9 mouse cellular contexts compared by ENCODE assay signal in the genomic region with DNA sequence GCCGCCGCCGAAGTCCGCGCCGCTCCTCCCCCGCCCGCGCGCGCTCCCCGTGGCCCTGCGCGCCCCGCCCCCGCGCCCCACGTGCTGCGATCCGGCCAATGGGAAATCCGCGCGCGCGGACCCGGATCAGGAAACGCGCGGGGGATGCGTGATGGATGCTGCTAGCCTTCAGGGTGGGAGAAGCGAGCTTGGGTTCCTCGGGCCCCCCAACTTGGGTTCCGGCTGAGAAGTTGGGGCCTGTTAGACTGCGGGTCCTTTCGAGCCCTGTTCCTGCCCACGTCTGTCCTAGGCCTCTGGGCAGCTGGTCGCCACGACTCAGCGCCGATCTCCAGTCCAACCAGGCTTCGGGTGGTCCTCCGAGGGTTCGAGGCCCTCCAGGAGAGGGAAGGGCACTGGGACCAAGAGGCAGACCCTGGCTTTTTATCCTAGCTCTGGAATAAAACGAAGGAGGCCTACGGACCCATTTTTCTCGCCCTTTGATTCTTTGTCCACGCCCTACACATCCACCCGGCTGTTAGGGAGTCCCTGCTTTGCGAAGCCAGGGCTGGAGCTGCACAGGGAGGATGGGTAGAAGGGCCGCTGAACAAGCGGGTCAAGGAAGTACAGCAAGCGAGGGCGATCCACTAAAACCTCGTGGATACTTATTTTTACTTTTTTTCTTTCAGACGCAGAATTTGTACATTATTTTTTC. TPM values are rescaled to one million over a fixed set of nuclear protein-coding genes. Genes with fewer than 3 reads are reported as not detected.
A peak's percentile ranks its signal among the peaks of the same experiment; 100 is the strongest.
DNase-seq lines count a peak whose midpoint lies in the region; ATAC-seq and TF ChIP-seq lines count a peak whose summit lies in the region.
"Had no signal": no experiment of that assay in that cellular context is flagged by ENCODE, and none has a peak within 500 bp of the region (broad histone marks: within the 10 kb centered on the region; RNA-seq: fewer than 3 reads in every experiment).

No protein-coding gene starts in this region.

- peak; percentile 23 for DNase-seq in brain, adult 2 months (ENCODE audit: low read depth, low spot score)
- peak; percentile 93 for DNase-seq in gastrocnemius, postnatal 10 days
- peak; percentile 91 for DNase-seq in hindbrain, postnatal 0 days (ENCODE audit: low spot score)
- no peak for DNase-seq in liver, embryonic 14.5 days (ENCODE audit: low read depth in 3 of 3, low spot score in 3 of 3)
- DNase-seq in naive thymus-derived CD4-positive, alpha-beta T cell, adult 2 months (ENCODE audit: low read depth): peak; percentile 86
- no peak for DNase-seq in left cerebral cortex, postnatal 36 days (ENCODE audit: low spot score in 2 of 2)

- H3K9me3 ChIP-seq in ES-Bruce4 (replicated peaks; ENCODE audit: control insufficient read depth, insufficient read depth, low read length, poor library complexity, severe bottlenecking): no peaks in the 10 kb centered on the region
- no peaks in the 10 kb centered on the region for H3K9me3 ChIP-seq in hindbrain, postnatal 0 days (ENCODE audit: low read length)
- no peaks in the 10 kb centered on the region for H3K9me3 ChIP-seq in liver, embryonic 14.5 days (ENCODE audit: control insufficient read depth, low read length)

- H3K36me3 ChIP-seq in ES-Bruce4 (ENCODE audit: control insufficient read depth, insufficient read depth, low read length, poor library complexity, severe bottlenecking): no peaks in the 10 kb centered on the region
- H3K36me3 ChIP-seq in hindbrain, postnatal 0 days (ENCODE audit: insufficient read depth, low read length): no peaks in the 10 kb centered on the region
- no peaks in the 10 kb centered on the region for H3K36me3 ChIP-seq in liver, embryonic 14.5 days (replicated peaks; ENCODE audit: control insufficient read depth, insufficient read depth, low read depth)
- no peaks in the 10 kb centered on the region for H3K36me3 ChIP-seq in testis, adult 2 months (ENCODE audit: control insufficient read depth, insufficient read depth, low read length)

- H3K27ac ChIP-seq in ES-Bruce4 (ENCODE audit: insufficient read depth, low read length): no peak overlapping the region
- peak overlapping the region; percentile 3; the same call in 1 of the 2 replicates for H3K27ac ChIP-seq in hindbrain, postnatal 0 days
- H3K27ac ChIP-seq in liver, embryonic 14.5 days: no peak overlapping the region
- H3K27ac ChIP-seq in testis, adult 2 months (ENCODE audit: control insufficient read depth, insufficient read depth, low read depth, low read length): peak overlapping the region; percentile 69

- peak overlapping the region; percentile 50 for H3K4me2 ChIP-seq in hindbrain, postnatal 0 days (ENCODE audit: low read depth, low read length)
- H3K4me2 ChIP-seq in liver, embryonic 14.5 days (ENCODE audit: low read depth): peak overlapping the region; percentile 62

- peak overlapping the region; percentile 66 for H3K4me3 ChIP-seq in ES-Bruce4 (ENCODE audit: low read depth, low read length)
- H3K4me3 ChIP-seq in hindbrain, postnatal 0 days (ENCODE audit: low read length): peak overlapping the region; percentile 41
- H3K4me3 ChIP-seq in liver, embryonic 14.5 days (ENCODE audit: insufficient read depth in 1 of 2, low read depth in 2 of 2, low read length in 2 of 2): peak overlapping the region; percentile 48 to 51
- peak overlapping the region; percentile 96 for H3K4me3 ChIP-seq in testis, adult 2 months (ENCODE audit: control insufficient read depth, low read depth, low read length)

- no peak for TF ChIP-seq CTCF in ES-Bruce4 (IDR thresholded peaks at IDR 0.05; ENCODE audit: low read depth, low read length)
- TF ChIP-seq CTCF in hindbrain, postnatal 0 days (IDR thresholded peaks at IDR 0.05; ENCODE audit: low read depth): no peak
- TF ChIP-seq CTCF in liver, embryonic 14.5 days (IDR thresholded peaks at IDR 0.05; ENCODE audit: low read depth): no peak
- TF ChIP-seq CTCF in testis, adult 2 months (IDR thresholded peaks at IDR 0.05; ENCODE audit: control insufficient read depth, insufficient read depth, insufficient replicate concordance, low read depth, low read length): no peak

- H3K9ac ChIP-seq in ES-Bruce4 (ENCODE audit: low read depth, poor library complexity, severe bottlenecking): peak overlapping the region; percentile 37
- H3K9ac ChIP-seq in hindbrain, postnatal 0 days (replicated peaks; ENCODE audit: low read length): no peak overlapping the region
- no peak overlapping the region for H3K9ac ChIP-seq in liver, embryonic 14.5 days (replicated peaks)

- no peaks in the 10 kb centered on the region for H3K4me1 ChIP-seq in ES-Bruce4 (ENCODE audit: control insufficient read depth, insufficient read depth, low read length)
- H3K4me1 ChIP-seq in hindbrain, postnatal 0 days (ENCODE audit: insufficient read depth, low read length): no peaks in the 10 kb centered on the region
- H3K4me1 ChIP-seq in liver, embryonic 14.5 days (replicated peaks; ENCODE audit: control insufficient read depth in 2 of 2, insufficient read depth in 2 of 2, low read length in 1 of 2): 0 out of 4 replicates have a peak, but pooled peaks cover 0 to 2% of the 10 kb centered on the region in 2 experiments
- H3K4me1 ChIP-seq in testis, adult 2 months (ENCODE audit: control insufficient read depth, insufficient read depth, low read length): peaks cover 10% of the 10 kb centered on the region

- H3K27me3 ChIP-seq in ES-Bruce4 (ENCODE audit: control insufficient read depth, insufficient read depth, low read length, poor library complexity, severe bottlenecking): peaks cover 29% of the 10 kb centered on the region
- H3K27me3 ChIP-seq in hindbrain, postnatal 0 days (ENCODE audit: insufficient read depth, low read length): peaks cover 83% of the 10 kb centered on the region
- peaks cover 79% of the 10 kb centered on the region for H3K27me3 ChIP-seq in liver, embryonic 14.5 days (ENCODE audit: control insufficient read depth, insufficient read depth, low read length)
- no peaks in the 10 kb centered on the region for H3K27me3 ChIP-seq in testis, adult 2 months (ENCODE audit: control insufficient read depth, insufficient read depth, low read length)

- peak; percentile 81 for ATAC-seq in hindbrain, postnatal 0 days
- ATAC-seq in liver, embryonic 14.5 days (ENCODE audit: insufficient read depth): no peak

- TF ChIP-seq POLR2A in ES-Bruce4 (IDR thresholded peaks at IDR 0.05; ENCODE audit: insufficient read depth, low read length): no peak
- TF ChIP-seq POLR2A in testis, adult 2 months (IDR thresholded peaks at IDR 0.05; ENCODE audit: control insufficient read depth, low read depth, low read length): peak; percentile 45; the same call in 1 of the 2 replicates

- TF ChIP-seq EP300 in ES-Bruce4 (IDR thresholded peaks at IDR 0.05; ENCODE audit: insufficient read depth, low read depth, low read length): no peak
- TF ChIP-seq EP300 in liver, embryonic 14.5 days (IDR thresholded peaks at IDR 0.05; ENCODE audit: low read depth): no peak

- intact Hi-C loops in left cerebral cortex, postnatal 36 days (cut with DNase I): no loop called here

- under 1% methylated on average over 42 of the region's 55 CpGs for WGBS in hindbrain, postnatal 0 days
- 2% methylated on average over 54 of the region's 55 CpGs for WGBS in liver, embryonic 14.5 days (ENCODE audit: insufficient replicate concordance)

RNA-seq across cellular contexts. Expression of gene Hoxa4, which starts 0.5 kb away (rescaled TPM):
- not detected in 2 replicates for polyA plus RNA-seq in ES-Bruce4 (2011; ENCODE audit: insufficient read depth, insufficient read length, low read depth, missing spikeins)
- total RNA-seq in gastrocnemius, postnatal 10 days (2021): 1 to 10 TPM; 7.5 to 8.5 TPM
- 4.8 and 7.3 TPM in 2 replicates for total RNA-seq in hindbrain, postnatal 0 days (2014; rRNA removed)
- polyA plus RNA-seq in hindbrain, postnatal 0 days (2015; fragmentation: Nextera tagmentation; extraction: Ambion mirVana): 10.5 and 12.0 TPM in 2 replicates
- 0.25 and 0.26 TPM in 2 replicates for polyA plus RNA-seq in liver, embryonic 14.5 days (2012; rRNA removed)
- polyA plus RNA-seq in liver, embryonic 14.5 days (2014; fragmentation: Nextera tagmentation; extraction: Ambion mirVana): 0.09 and 0.14 TPM in 2 replicates
- 61.2 and 65.3 TPM in 2 replicates for polyA plus RNA-seq in testis, adult 2 months (2012; rRNA removed)
- not detected for total RNA-seq in left cerebral cortex, postnatal 36 days (2021)
- polyA plus RNA-seq: cortical plate, adult 2 months had no signal

RNA-seq across cellular contexts. Expression of gene Hoxa5, which starts 12.4 kb away (rescaled TPM):
- polyA plus RNA-seq in ES-Bruce4 (2011; ENCODE audit: insufficient read depth, insufficient read length, low read depth, missing spikeins): not detected in 2 replicates
- total RNA-seq in gastrocnemius, postnatal 10 days (2021): 1 to 10 TPM; 2.6 to 3.7 TPM
- 99.2 and 108 TPM in 2 replicates for total RNA-seq in hindbrain, postnatal 0 days (2014; rRNA removed)
- polyA plus RNA-seq in hindbrain, postnatal 0 days (2015; fragmentation: Nextera tagmentation; extraction: Ambion mirVana): 81.7 and 89.4 TPM in 2 replicates
- 0.52 and 0.97 TPM in 2 replicates for polyA plus RNA-seq in liver, embryonic 14.5 days (2012; rRNA removed)
- 0.16 and 0.43 TPM in 2 replicates for polyA plus RNA-seq in liver, embryonic 14.5 days (2014; fragmentation: Nextera tagmentation; extraction: Ambion mirVana)
- polyA plus RNA-seq in testis, adult 2 months (2012; rRNA removed): 0.06 and 0.08 TPM in 2 replicates
- not detected for total RNA-seq in left cerebral cortex, postnatal 36 days (2021)
- polyA plus RNA-seq: cortical plate, adult 2 months had no signal

RNA-seq across cellular contexts. Expression of gene 5730596B20Rik, which starts 14.7 kb away (rescaled TPM):
- polyA plus RNA-seq in ES-Bruce4 (2011; ENCODE audit: insufficient read depth, insufficient read length, low read depth, missing spikeins): not detected in 2 replicates
- under 1 TPM; 0.12 to 0.25 TPM for total RNA-seq in gastrocnemius, postnatal 10 days (2021)
- 1.1 and 1.2 TPM in 2 replicates for total RNA-seq in hindbrain, postnatal 0 days (2014; rRNA removed)
- 1.3 and 1.5 TPM in 2 replicates for polyA plus RNA-seq in hindbrain, postnatal 0 days (2015; fragmentation: Nextera tagmentation; extraction: Ambion mirVana)
- 0.03 and 0.04 TPM in 2 replicates for polyA plus RNA-seq in liver, embryonic 14.5 days (2012; rRNA removed)
- polyA plus RNA-seq in liver, embryonic 14.5 days (2014; fragmentation: Nextera tagmentation; extraction: Ambion mirVana): 0.03 TPM in 1 of 2 replicates, not detected in the other
- polyA plus RNA-seq in testis, adult 2 months (2012; rRNA removed): not detected in 2 replicates
- total RNA-seq in left cerebral cortex, postnatal 36 days (2021): not detected
- polyA plus RNA-seq: cortical plate, adult 2 months had no signal

RNA-seq across cellular contexts. Expression of gene Hoxa6, which starts 16.5 kb away (rescaled TPM):
- not detected in 2 replicates for polyA plus RNA-seq in ES-Bruce4 (2011; ENCODE audit: insufficient read depth, insufficient read length, low read depth, missing spikeins)
- total RNA-seq in gastrocnemius, postnatal 10 days (2021): 1 to 10 TPM; 1.6 to 2.2 TPM
- total RNA-seq in hindbrain, postnatal 0 days (2014; rRNA removed): 12.3 and 25.8 TPM in 2 replicates
- polyA plus RNA-seq in hindbrain, postnatal 0 days (2015; fragmentation: Nextera tagmentation; extraction: Ambion mirVana): 6.0 and 7.7 TPM in 2 replicates
- polyA plus RNA-seq in liver, embryonic 14.5 days (2012; rRNA removed): not detected in 2 replicates
- not detected in 2 replicates for polyA plus RNA-seq in liver, embryonic 14.5 days (2014; fragmentation: Nextera tagmentation; extraction: Ambion mirVana)
- polyA plus RNA-seq in testis, adult 2 months (2012; rRNA removed): 0.21 TPM in 1 of 2 replicates, not detected in the other
- not detected for total RNA-seq in left cerebral cortex, postnatal 36 days (2021)
- polyA plus RNA-seq: cortical plate, adult 2 months had no signal

RNA-seq across cellular contexts. Expression of gene Hoxa3, which starts 21.1 kb away (rescaled TPM):
- polyA plus RNA-seq in ES-Bruce4 (2011; ENCODE audit: insufficient read depth, insufficient read length, low read depth, missing spikeins): 0.25 TPM in 1 of 2 replicates, not detected in the other
- total RNA-seq in gastrocnemius, postnatal 10 days (2021): 1 to 10 TPM; 2.0 to 5.0 TPM
- total RNA-seq in hindbrain, postnatal 0 days (2014; rRNA removed): 8.7 and 9.8 TPM in 2 replicates
- polyA plus RNA-seq in hindbrain, postnatal 0 days (2015; fragmentation: Nextera tagmentation; extraction: Ambion mirVana): 7.9 and 8.8 TPM in 2 replicates
- polyA plus RNA-seq in liver, embryonic 14.5 days (2012; rRNA removed): 0.37 and 0.43 TPM in 2 replicates
- polyA plus RNA-seq in liver, embryonic 14.5 days (2014; fragmentation: Nextera tagmentation; extraction: Ambion mirVana): 0.13 and 0.38 TPM in 2 replicates
- polyA plus RNA-seq in testis, adult 2 months (2012; rRNA removed): 5.4 and 5.8 TPM in 2 replicates
- not detected for total RNA-seq in left cerebral cortex, postnatal 36 days (2021)
- polyA plus RNA-seq: cortical plate, adult 2 months had no signal

Comparison
In these comparisons a context has a peak if more than half of its experiments do, and no peak if none do; other contexts are left out.
1. H3K27ac ChIP-seq: peak in hindbrain, postnatal 0 days (single experiment) and testis, adult 2 months (single experiment); none in ES-Bruce4 (single experiment) and liver, embryonic 14.5 days (single experiment).
2. H3K4me3 ChIP-seq: peak in every context shown above with its lines; median percentile 96 in testis, adult 2 months; 66 in ES-Bruce4; 50 in liver, embryonic 14.5 days; 41 in hindbrain, postnatal 0 days.
3. DNase-seq: peak in brain, adult 2 months (single experiment), gastrocnemius, postnatal 10 days (single experiment), hindbrain, postnatal 0 days (single experiment) and naive thymus-derived CD4-positive, alpha-beta T cell, adult 2 months (single experiment); none in liver, embryonic 14.5 days (0 of 3) and left cerebral cortex, postnatal 36 days (0 of 2).
4. RNA of gene Hoxa5, which starts 12.4 kb away (polyA plus RNA-seq): 81.7 to 89.4 TPM in hindbrain, postnatal 0 days; 0.16 to 0.97 TPM in liver, embryonic 14.5 days, not detected in ES-Bruce4 and 0.06 to 0.08 TPM in testis, adult 2 months; every median in the first group is over 10 times any median in the second.